Mouse (Mus musculus): ENCODE measurements around the gene Pear1.

Pear1 gene

GRCm38 (mm10) chr3:87726191-87726590, 97.9 kb downstream of the Pear1 start:
- no peak for DNase-seq (ENCODE audit: low spot score)

GRCm38 (mm10) chr3:87725396-87726160, 98.5 kb downstream of the Pear1 start:
- no peak for DNase-seq (ENCODE audit: low spot score)

- DNase-seq (ENCODE audit: low spot score): no peak
Observed at GRCm38 (mm10) chr3:87724556-87724955, 99.5 kb downstream of the Pear1 start.

GRCm38 (mm10) chr3:87718525-87718924, 105.6 kb downstream of the Pear1 start:
- no peak for DNase-seq (ENCODE audit: low spot score)

All from testis, postnatal 14 days (tissue).